In genomic region chr4:155238276-155238675, GRCm38 (mm10) we compare ENCODE assay signal across 8 mouse cellular contexts. TPM values are rescaled to one million over a fixed set of nuclear protein-coding genes. Genes with fewer than 3 reads are reported as not detected.
A peak's percentile ranks its signal among the peaks of the same experiment; 100 is the strongest.
DNase-seq lines count a peak whose midpoint lies in the region; ATAC-seq lines count a peak whose summit lies in the region.

No protein-coding gene starts in this region.

- WGBS in limb, embryonic 13.5 days = 64% methylated on average over 5 of the region's 5 CpGs

- peak; percentile 24 for DNase-seq in urinary bladder, adult 2 months (ENCODE audit: low spot score)
- DNase-seq in urinary bladder, postnatal 25 days (ENCODE audit: low spot score) = no peak
- peak; percentile 40 to 59 for DNase-seq in heart, postnatal 14 days
- peak; percentile 56 for DNase-seq in yolk sac, embryonic 10.5 days (ENCODE audit: low spot score)
- DNase-seq in right cerebral cortex, adult 18-20 months = no peak
- DNase-seq in right cerebral cortex, adult 2 months (ENCODE audit: low spot score in 2 of 2) = no peak
- DNase-seq in thymus, adult 18-20 months = no peak

- no peaks in the 10 kb centered on the region for H3K36me3 ChIP-seq in limb, embryonic 13.5 days

- H3K4me2 ChIP-seq in limb, embryonic 13.5 days (replicated peaks) = no peak overlapping the region

- ATAC-seq in limb, embryonic 13.5 days (ENCODE audit: low FRiP score, low read depth) = no peak

- peaks cover 61% of the 10 kb centered on the region for H3K4me1 ChIP-seq in limb, embryonic 13.5 days

- intact Hi-C loops in heart, postnatal 14 days (cut with DNase I) = no loop called here

- H3K27ac ChIP-seq in limb, embryonic 13.5 days = peak overlapping the region; percentile 67; the same call in 1 of the 2 replicates

- no peaks in the 10 kb centered on the region for H3K9me3 ChIP-seq in limb, embryonic 13.5 days

- H3K9ac ChIP-seq in limb, embryonic 13.5 days = no peak overlapping the region

- no peak overlapping the region for H3K4me3 ChIP-seq in limb, embryonic 13.5 days

- no peaks in the 10 kb centered on the region for H3K27me3 ChIP-seq in limb, embryonic 13.5 days

RNA-seq across cellular contexts. Expression of gene Faap20, which starts 11.3 kb away (rescaled TPM):
- 47.5 and 51.8 TPM in 2 replicates for polyA plus RNA-seq in urinary bladder, adult 2 months (2012; rRNA removed)
- total RNA-seq in heart, postnatal 14 days (2021) = 10 to 100 TPM; 19.0 to 19.6 TPM
- 92.1 and 97.8 TPM in 2 replicates for polyA plus RNA-seq in limb, embryonic 13.5 days (2015; fragmentation: Nextera tagmentation; extraction: Ambion mirVana)

RNA-seq across cellular contexts. Expression of gene Ski, which starts 15.9 kb away (rescaled TPM):
- polyA plus RNA-seq in urinary bladder, adult 2 months (2012; rRNA removed) = 43.6 and 67.2 TPM in 2 replicates
- 10 to 100 TPM; 65.0 to 65.3 TPM for total RNA-seq in heart, postnatal 14 days (2021)
- polyA plus RNA-seq in limb, embryonic 13.5 days (2015; fragmentation: Nextera tagmentation; extraction: Ambion mirVana) = 24.4 and 24.8 TPM in 2 replicates

Comparison
In these comparisons a context has a peak if more than half of its experiments do, and no peak if none do; other contexts are left out.
1. DNase-seq: peak in urinary bladder, adult 2 months (single experiment), heart, postnatal 14 days (2 of 2) and yolk sac, embryonic 10.5 days (single experiment); none in urinary bladder, postnatal 25 days (single experiment), right cerebral cortex, adult 18-20 months (single experiment), right cerebral cortex, adult 2 months (0 of 2) and thymus, adult 18-20 months (0 of 2).